Mouse (Mus musculus): Measurements from ENCODE around the gene Dda1.

DNA sequence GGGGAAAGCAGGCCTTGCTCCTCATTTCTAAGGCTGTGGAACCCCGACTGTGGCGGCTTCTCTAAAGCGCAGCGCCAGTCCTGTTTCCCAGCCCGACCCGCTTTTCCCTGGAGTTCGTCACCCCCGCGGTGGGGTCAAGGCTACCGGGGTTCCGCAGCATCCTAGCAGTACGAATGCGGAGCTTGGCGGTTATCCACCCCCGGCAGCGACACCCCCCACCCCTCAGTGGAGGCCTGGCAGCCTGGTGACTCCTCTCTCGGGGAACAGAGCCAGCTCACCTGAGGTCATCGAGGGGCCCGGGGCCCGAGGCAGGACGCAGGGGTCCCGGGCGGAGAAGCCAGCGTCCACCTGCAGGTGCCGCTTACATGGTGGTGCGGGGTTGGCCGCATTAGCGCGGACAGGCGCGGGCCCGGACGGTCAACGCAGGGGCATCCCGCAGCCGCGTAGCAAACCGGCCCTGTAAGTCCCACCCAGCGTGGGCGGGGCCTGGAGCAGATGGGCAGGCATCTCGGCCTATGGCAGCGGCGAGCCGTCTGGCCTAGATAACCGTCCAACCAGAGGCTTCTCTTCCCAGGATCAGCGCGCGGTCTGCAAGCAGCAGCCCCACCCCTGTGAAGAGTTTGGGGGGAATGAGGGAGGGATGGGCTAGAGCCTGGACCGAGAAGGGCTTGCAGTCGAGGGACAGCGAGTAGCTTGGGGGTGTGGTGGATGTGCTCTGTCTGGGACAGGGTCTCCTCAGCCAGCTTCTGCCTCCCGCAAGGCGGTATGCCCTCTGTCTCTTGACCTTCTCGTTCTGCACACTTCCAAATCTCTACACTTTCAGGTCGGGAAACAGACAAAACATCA lies 5.6 kb upstream of the Dda1 start, which contains the start of gene Abhd8:
- peak; percentile 60 for TF ChIP-seq GATA1 (IDR thresholded peaks at IDR 0.05; ENCODE audit: low read length)
- no peak for TF ChIP-seq TAL1 (IDR thresholded peaks at IDR 0.05; ENCODE audit: low read length)

Measured in erythroblast, embryonic 14.5 days (primary cell).